Mouse (Mus musculus) liver, embryonic 12.5 days (tissue): Measurements from ENCODE around the gene Mtor. TPM values are rescaled to one million over a fixed set of nuclear protein-coding genes. Genes with fewer than 3 reads are reported as not detected.

ENCODE experiments used
- ATAC-seq: fragments of 200-750 bp; cut with Nextera tagmentation; 2 replicates; pipeline ENCODE4 v1.8.0; 2017; ENCODE audit warnings: moderate number of reproducible peaks, mild to moderate bottlenecking, moderate library complexity
- H3K27ac ChIP-seq: fragments of 300-500 bp; sonication (generic); 2 replicates; pipeline ENCODE4 v1.5.1; 2016; ENCODE audit warnings: mild to moderate bottlenecking
- H3K27me3 ChIP-seq: fragments of 300-500 bp; sonication (generic); replicated peaks from 2 replicates; pipeline ENCODE4 v1.6.1; 2016; ENCODE audit warnings: mild to moderate bottlenecking, moderate library complexity
- H3K36me3 ChIP-seq: fragments of 300-500 bp; sonication (generic); 2 replicates; pipeline ENCODE4 v1.6.1; 2016; ENCODE audit warnings: mild to moderate bottlenecking, moderate library complexity
- H3K4me1 ChIP-seq: fragments of 300-500 bp; sonication (generic); 2 replicates; pipeline ENCODE4 v1.6.1; 2016
- H3K4me2 ChIP-seq: fragments of 300-500 bp; sonication (generic); 2 replicates; pipeline ENCODE4 v1.6.1; 2016; ENCODE audit warnings: mild to moderate bottlenecking, moderate library complexity
- H3K4me3 ChIP-seq: fragments of 300-500 bp; sonication (generic); 2 replicates; pipeline ENCODE4 v1.5.1; 2016; ENCODE audit warnings: mild to moderate bottlenecking, moderate library complexity
- H3K9ac ChIP-seq: fragments of 300-500 bp; sonication (generic); 2 replicates; pipeline ENCODE4 v1.6.1; 2016; ENCODE audit warnings: mild to moderate bottlenecking, moderate library complexity
- H3K9me3 ChIP-seq: fragments of 300-500 bp; sonication (generic); replicated peaks from 2 replicates; pipeline ENCODE4 v1.6.1; 2016; ENCODE audit warnings: mild to moderate bottlenecking, moderate library complexity
- WGBS: fragments of 180-500 bp; shearing (Covaris S2); methylation state at CpG from one replicate; pipeline ENCODE4 v1.1.7; 2016; ENCODE audit not compliant: insufficient replicate concordance; 5-methylcytosine and 5-hydroxymethylcytosine counted together
- polyA plus RNA-seq: library from polyadenylated mRNA; unstranded; fragments of >200 nt; fragmentation: Nextera tagmentation; extraction: Ambion mirVana; gene quantifications from 2 replicates; pipeline ENCODE4 v1.2.1, GENCODE M21; 2016

Gene Mtor
- polyA plus RNA-seq, 1 experiment from 2014 or later: 13.1 TPM

DNA sequence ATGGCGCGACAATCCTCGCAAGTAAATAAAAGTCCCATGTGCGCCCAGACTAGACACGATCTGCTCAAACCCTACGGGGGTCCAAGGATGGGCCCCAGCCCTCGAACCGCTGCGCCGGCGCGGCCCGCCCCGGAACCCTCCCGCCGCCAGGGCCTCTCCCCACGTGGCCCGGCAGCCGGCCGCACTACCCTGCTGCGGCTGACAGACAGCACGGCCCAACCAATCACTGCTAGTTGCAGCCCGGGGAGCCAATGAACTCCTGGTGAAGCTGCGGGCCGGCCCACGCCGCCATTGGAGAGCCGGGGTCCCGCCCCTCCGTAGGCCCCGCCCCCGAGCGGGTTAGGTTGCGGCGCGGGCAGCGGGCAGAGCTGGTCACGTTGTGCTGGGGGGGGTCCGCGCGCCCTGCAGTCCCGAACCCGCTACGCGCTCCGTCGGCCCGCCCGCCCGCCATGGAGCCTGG, 142.8 kb downstream of the Mtor start, which contains the start of gene Srm:
Gene Srm, plus strand, starts transcription at position 333 of the 460 bp plus-strand sequence.
- Histone ChIP-seq H3K4me2 (peak within 1 kb of the TSS; percentile 98), H3K27me3 (no peaks in the 10 kb centered on the region), H3K27ac (peak within 1 kb of the TSS; percentile 78), H3K9ac (peak within 1 kb of the TSS; percentile 90), H3K4me1 (peaks cover 58% of the 10 kb centered on the region), H3K9me3 (no peaks in the 10 kb centered on the region), H3K36me3 (peaks cover 41% of the 10 kb centered on the region), H3K4me3 (peak within 1 kb of the TSS; percentile 93)
- ATAC-seq: peak; percentile 98
- 0% methylated on average over 37 of the region's 50 CpGs for WGBS

DNA sequence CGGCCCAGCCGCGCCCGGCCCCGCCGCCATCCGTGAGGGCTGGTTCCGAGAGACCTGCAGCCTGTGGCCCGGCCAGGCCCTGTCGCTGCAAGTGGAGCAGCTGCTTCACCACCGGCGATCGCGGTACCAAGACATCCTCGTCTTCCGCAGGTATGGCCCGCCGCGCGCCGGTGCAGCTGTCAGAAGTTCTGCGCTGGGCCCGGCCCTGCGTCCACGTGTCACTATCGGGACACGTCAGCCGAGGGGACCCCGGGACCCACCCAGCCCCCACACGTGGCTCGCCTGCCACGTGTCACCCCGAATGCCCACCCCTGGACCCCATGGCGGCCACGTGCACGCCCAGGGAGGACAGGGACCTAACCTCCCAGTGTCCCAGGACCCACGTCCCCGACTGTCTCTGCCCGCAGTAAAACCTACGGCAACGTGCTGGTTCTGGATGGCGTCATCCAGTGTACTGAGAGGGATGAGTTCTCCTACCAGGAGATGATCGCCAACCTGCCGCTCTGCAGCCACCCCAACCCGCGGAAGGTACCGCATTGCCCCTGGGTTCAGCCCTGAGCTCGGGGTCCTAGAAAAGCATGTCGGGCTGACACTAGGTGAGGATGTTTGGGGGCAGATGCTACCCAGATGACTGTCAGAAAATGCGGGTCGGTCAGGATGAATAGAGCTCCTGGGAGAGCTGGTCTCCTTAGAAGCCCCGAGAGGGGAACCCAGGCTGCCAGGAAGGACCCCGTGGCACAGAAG, 143.4 kb downstream of the Mtor start:
- H3K36me3 ChIP-seq: peaks cover 47% of the 10 kb centered on the region
- no peaks in the 10 kb centered on the region for H3K27me3 ChIP-seq
- H3K9me3 ChIP-seq: no peaks in the 10 kb centered on the region
- H3K4me1 ChIP-seq: peaks cover 52% of the 10 kb centered on the region
- peak overlapping the region; percentile 90 for H3K9ac ChIP-seq
- under 1% methylated on average over 53 of the region's 53 CpGs for WGBS
- H3K27ac ChIP-seq: peak overlapping the region; percentile 78
- peak overlapping the region; percentile 93 for H3K4me3 ChIP-seq
- ATAC-seq: peak; percentile 50
- H3K4me2 ChIP-seq: peak overlapping the region; percentile 98

DNA sequence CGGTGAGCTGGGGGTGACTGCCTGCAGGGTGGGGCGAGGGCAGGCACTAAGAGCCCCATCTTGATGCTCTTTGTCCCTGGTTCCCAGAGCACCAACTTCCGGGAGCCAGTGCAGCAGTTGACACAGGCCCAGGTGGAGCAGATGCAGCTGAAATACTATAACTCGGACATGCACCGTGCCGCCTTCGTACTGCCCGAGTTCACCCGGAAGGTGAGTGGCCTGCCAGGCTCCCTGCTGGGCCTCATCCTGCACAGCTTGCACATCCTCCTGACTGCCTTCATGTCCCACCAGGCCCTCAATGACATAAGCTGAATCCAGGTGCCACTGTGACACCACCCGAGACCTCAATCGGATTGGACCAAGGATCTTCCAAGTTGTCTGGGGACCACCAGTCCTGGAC, 145.6 kb downstream of the Mtor start:
- 83% methylated on average over 11 of the region's 11 CpGs for WGBS
- H3K27ac ChIP-seq: no peak overlapping the region
- no peak overlapping the region for H3K4me3 ChIP-seq
- H3K9me3 ChIP-seq: 0 out of 2 replicates have a peak, but pooled peaks cover 4% of the 10 kb centered on the region
- H3K4me2 ChIP-seq: peak overlapping the region; percentile 98; the same call in 1 of the 2 replicates
- no peak overlapping the region for H3K9ac ChIP-seq
- H3K4me1 ChIP-seq: peaks cover 41% of the 10 kb centered on the region
- no peak for ATAC-seq
- H3K36me3 ChIP-seq: peaks cover 69% of the 10 kb centered on the region
- H3K27me3 ChIP-seq: no peaks in the 10 kb centered on the region

DNA sequence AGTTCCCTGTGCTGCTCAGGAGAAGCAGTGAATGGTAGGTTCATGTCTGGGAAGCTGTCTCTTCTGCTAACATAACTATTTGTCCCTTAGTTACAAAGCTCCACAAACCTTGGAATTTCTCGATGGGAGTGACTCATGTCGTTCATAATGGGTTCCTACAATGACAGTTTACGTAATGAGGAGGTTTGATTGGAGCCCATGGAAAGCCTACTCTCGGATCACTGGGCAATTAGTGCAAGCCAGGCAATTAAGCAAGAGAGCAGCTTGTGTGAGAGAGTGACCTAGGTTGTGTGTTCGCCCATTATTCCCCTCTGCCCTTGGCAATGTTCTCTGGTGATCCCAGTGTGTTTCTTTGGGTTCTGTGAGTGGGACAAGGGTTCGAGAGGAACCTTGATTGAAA, 147.5 kb downstream of the Mtor start:
- H3K4me1 ChIP-seq: peaks cover 36% of the 10 kb centered on the region
- no peak for ATAC-seq
- H3K9ac ChIP-seq: no peak overlapping the region
- 76% methylated on average over 6 of the region's 6 CpGs for WGBS
- H3K27ac ChIP-seq: no peak overlapping the region
- 0 out of 2 replicates have a peak, but pooled peaks cover 5% of the 10 kb centered on the region for H3K9me3 ChIP-seq
- no peaks in the 10 kb centered on the region for H3K27me3 ChIP-seq
- no peak overlapping the region for H3K4me2 ChIP-seq
- H3K36me3 ChIP-seq: peaks cover 75% of the 10 kb centered on the region
- no peak overlapping the region for H3K4me3 ChIP-seq

DNA sequence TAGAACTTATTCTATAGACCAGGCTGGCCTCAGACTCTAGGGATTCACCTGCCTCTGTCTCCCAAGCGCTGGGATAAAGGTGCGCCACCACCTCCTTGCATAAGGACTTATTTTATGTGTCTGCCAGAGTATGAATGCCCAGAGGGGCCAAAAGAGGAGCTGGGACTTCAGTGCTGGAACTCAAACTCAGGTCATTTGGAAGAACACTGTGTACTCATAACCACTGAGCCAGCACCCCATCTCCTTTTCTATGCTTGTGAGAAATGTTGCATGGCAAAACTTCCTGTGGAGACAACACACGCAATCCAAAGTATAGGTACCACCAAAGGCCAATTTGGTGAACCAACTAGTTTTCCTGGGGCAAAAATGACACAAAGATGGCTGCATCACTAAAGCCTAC, 148.3 kb downstream of the Mtor start:
- no peaks in the 10 kb centered on the region for H3K27me3 ChIP-seq
- peaks cover 75% of the 10 kb centered on the region for H3K36me3 ChIP-seq
- H3K4me3 ChIP-seq: no peak overlapping the region
- no peak overlapping the region for H3K9ac ChIP-seq
- WGBS: 79% methylated on average over 3 of the region's 3 CpGs
- peaks cover 36% of the 10 kb centered on the region for H3K4me1 ChIP-seq
- H3K9me3 ChIP-seq: 0 out of 2 replicates have a peak, but pooled peaks cover 5% of the 10 kb centered on the region
- no peak for ATAC-seq
- no peak overlapping the region for H3K4me2 ChIP-seq
- H3K27ac ChIP-seq: no peak overlapping the region

DNA sequence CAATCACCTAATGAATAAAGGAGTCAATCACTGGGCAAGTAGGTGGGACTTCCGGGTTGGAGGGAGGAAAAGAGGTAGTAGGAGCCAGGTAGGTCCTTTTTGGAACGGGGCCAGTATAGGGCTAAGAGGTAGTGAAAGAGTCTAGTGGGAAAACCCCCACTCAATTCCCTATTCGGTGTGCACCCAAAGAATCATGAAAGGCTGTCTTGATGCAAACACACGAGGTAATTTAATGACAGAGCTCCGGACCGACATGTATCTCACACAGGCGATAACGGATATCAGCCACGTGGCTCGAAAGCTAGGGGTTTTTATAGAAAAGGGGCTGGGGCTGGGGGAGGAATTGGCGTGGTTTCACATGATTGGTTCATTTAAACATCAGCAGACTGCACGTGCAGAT, 150.4 kb downstream of the Mtor start:
- H3K4me3 ChIP-seq: no peak overlapping the region
- 86% methylated on average over 12 of the region's 12 CpGs for WGBS
- peaks cover 28% of the 10 kb centered on the region for H3K4me1 ChIP-seq
- H3K9ac ChIP-seq: no peak overlapping the region
- no peaks in the 10 kb centered on the region for H3K27me3 ChIP-seq
- H3K4me2 ChIP-seq: no peak overlapping the region
- peaks cover 58% of the 10 kb centered on the region for H3K36me3 ChIP-seq
- ATAC-seq: no peak
- no peak overlapping the region for H3K27ac ChIP-seq
- H3K9me3 ChIP-seq: 0 out of 2 replicates have a peak, but pooled peaks cover 5% of the 10 kb centered on the region

DNA sequence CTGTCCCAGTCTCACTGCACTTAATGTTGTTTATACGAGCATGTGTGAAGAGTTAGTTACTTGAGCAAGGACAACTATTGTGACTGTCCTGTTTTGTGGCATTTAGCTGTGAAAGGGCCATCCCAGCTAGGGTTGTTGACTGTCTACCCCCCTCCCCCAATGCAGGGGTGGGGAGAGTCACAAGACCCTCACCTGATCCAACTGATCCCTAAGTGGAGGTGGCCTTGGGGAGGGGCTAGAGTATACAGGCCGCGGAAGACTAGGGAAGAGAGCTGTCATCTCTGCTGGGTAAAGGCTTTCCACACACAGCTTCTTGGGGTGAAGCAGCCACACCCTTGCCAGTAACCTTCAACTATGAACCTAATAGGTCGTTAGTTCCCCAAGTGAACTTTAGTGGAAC, 151.9 kb downstream of the Mtor start:
- H3K36me3 ChIP-seq: peaks cover 43% of the 10 kb centered on the region
- ATAC-seq: no peak
- 72% methylated on average over 4 of the region's 4 CpGs for WGBS

DNA sequence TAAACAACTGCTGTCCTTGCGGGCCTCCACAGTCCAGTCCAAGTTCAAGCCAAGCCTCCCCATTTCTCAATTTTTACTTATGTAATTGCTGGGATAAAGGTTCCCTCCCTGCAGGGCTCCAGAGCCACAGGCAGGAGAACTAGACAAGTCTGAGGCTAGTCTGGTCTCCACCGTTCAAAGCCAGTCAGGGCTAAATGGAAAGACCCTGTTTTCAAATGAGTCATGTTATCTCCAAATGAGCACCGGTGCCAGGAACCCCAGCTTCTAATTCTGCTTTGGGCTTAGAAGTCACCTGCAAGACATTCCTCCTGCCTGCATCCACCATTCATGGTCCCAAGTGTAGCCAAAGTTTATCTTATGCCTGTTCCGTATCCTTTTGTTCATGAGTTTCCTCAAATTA, 153.5 kb downstream of the Mtor start:
- peaks cover 33% of the 10 kb centered on the region for H3K4me1 ChIP-seq
- H3K4me3 ChIP-seq: no peak overlapping the region
- H3K9me3 ChIP-seq: 0 out of 2 replicates have a peak, but pooled peaks cover 5% of the 10 kb centered on the region
- H3K4me2 ChIP-seq: no peak overlapping the region
- no peaks in the 10 kb centered on the region for H3K27me3 ChIP-seq
- H3K9ac ChIP-seq: no peak overlapping the region
- WGBS: 50% methylated on average over 4 of the region's 4 CpGs
- H3K36me3 ChIP-seq: peaks cover 27% of the 10 kb centered on the region
- H3K27ac ChIP-seq: no peak overlapping the region
- ATAC-seq: no peak

More for the DNA sequence above, 151.9 kb downstream of the Mtor start:
- Histone ChIP-seq H3K9me3 (0 out of 2 replicates have a peak, but pooled peaks cover 5% of the 10 kb centered on the region), H3K4me3 (no peak overlapping the region), H3K4me1 (peaks cover 33% of the 10 kb centered on the region), H3K9ac (no peak overlapping the region), H3K27ac (no peak overlapping the region), H3K4me2 (no peak overlapping the region), H3K27me3 (no peaks in the 10 kb centered on the region)

DNA sequence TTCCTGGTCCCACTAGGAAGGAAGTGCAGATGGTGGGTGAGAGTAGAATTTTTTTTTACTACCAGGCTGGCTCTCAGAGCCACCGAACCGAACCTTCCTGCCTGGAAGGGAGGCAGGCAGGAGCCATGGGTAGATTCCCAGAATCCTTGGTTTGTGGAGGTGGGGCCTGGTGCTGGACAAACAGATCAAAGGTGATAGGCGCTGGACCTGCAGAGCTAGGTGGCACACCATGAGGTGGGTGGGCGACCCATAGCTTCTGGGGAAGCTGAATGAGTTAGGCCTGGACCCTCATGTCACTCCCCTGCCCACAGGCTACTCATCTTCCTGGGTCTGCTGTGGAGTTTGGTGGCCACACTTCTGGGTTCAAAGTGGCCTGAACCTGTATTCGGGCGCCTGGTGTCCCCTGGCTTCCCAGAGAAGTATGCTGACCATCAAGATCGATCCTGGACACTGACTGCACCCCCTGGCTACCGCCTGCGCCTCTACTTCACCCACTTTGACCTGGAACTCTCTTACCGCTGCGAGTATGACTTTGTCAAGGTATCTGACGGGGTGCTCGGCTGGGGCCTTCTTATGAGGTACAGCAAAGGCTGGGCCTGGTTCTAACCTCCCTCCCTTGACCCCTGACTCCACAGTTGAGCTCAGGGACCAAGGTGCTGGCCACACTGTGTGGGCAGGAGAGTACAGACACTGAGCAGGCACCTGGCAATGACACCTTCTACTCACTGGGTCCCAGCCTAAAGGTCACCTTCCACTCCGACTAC, 154.1 kb downstream of the Mtor start, which contains the start of gene Masp2:
Gene Masp2, plus strand, starts transcription at position 198 of the 764 bp plus-strand sequence.
- no peak within 1 kb of the TSS for H3K4me3 ChIP-seq
- H3K9ac ChIP-seq: no peak within 1 kb of the TSS
- peaks cover 20% of the 10 kb centered on the region for H3K36me3 ChIP-seq
- no peaks in the 10 kb centered on the region for H3K27me3 ChIP-seq
- WGBS: 69% methylated on average over 14 of the region's 14 CpGs
- ATAC-seq: no peak
- 0 out of 2 replicates have a peak within 1 kb of the TSS, but pooled peaks have one; percentile 1 for H3K4me2 ChIP-seq
- no peak within 1 kb of the TSS for H3K27ac ChIP-seq
- 0 out of 2 replicates have a peak, but pooled peaks cover 5% of the 10 kb centered on the region for H3K9me3 ChIP-seq
- H3K4me1 ChIP-seq: peaks cover 33% of the 10 kb centered on the region

DNA sequence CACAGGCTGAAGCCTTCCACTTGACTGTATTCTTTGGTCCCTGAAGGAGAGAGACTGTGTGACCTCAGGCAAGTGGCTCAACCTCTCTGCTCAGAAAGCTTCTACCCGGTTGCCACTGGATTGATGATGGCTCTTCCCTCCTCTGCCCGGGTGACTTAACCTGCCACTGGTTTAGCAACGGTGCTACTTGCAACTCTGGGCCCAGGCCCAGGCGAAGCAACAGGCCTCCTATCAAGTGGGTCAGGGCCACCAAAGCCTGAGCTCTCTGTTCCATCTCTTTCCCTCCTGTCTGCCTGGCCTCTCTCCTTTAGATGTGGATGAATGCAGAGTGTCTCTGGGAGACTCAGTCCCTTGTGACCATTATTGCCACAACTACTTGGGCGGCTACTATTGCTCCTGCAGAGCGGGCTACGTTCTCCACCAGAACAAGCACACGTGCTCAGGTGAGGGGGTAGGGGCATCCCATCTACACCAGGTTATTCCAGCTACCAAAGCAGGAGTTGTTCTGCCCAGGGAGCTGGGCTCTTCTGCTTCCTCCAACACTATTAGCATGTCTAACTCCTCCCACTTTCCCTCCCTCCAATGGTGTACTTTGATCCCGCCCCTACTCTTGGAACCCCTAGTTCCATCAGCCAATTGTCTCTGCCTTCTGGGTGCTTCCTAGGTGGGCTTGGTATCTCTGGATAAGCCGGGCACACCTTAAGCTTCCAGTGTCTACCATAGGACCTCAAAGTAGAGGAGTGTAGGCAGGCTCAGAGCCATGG, 155.1 kb downstream of the Mtor start:
- no peak overlapping the region for H3K27ac ChIP-seq
- H3K4me3 ChIP-seq: no peak overlapping the region
- H3K27me3 ChIP-seq: no peaks in the 10 kb centered on the region
- no peak; the same call in 1 of the 2 replicates for ATAC-seq
- WGBS: 65% methylated on average over 10 of the region's 10 CpGs
- H3K9ac ChIP-seq: no peak overlapping the region; the same call in 1 of the 2 replicates
- no peak overlapping the region for H3K4me2 ChIP-seq
- 0 out of 2 replicates have a peak, but pooled peaks cover 5% of the 10 kb centered on the region for H3K9me3 ChIP-seq
- H3K36me3 ChIP-seq: peaks cover 10% of the 10 kb centered on the region
- H3K4me1 ChIP-seq: peaks cover 33% of the 10 kb centered on the region

DNA sequence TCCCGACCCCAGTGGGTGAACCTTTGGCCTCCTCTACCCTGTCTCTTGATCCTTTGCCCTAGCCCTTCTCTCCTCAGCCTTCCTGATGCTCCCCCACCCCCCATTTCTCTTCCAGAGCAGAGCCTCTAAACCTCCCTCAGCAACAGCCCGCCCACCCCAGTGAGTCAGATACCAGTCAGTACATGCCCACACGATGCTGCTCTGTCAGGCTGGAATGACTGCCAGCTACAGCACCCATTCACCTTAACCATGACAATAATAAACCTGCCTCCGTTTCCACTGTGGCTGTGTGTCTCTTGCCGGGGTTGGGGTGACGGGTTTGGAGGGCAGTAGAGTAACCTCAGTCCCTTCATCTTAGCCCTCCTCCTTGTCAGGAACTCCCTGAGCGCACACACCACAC, 155.7 kb downstream of the Mtor start:
- Histone ChIP-seq H3K9ac (no peak overlapping the region; the same call in 1 of the 2 replicates), H3K36me3 (peaks cover 4% of the 10 kb centered on the region), H3K9me3 (no peaks in the 10 kb centered on the region), H3K4me3 (no peak overlapping the region), H3K27me3 (no peaks in the 10 kb centered on the region), H3K27ac (no peak overlapping the region), H3K4me1 (peaks cover 33% of the 10 kb centered on the region), H3K4me2 (no peak overlapping the region)
- ATAC-seq: no peak
- 63% methylated on average over 7 of the region's 7 CpGs for WGBS
